Mouse (Mus musculus) neural tube, embryonic 11.5 days (tissue): ENCODE measurements around the gene Cd80. TPM values are rescaled to one million over a fixed set of nuclear protein-coding genes. Genes with fewer than 3 reads are reported as not detected.

Experiments used
- ATAC-seq: fragments of 200-750 bp; cut with Nextera tagmentation; 2 replicates; pipeline ENCODE4 v1.8.0; 2017; ENCODE audit warnings: moderate number of reproducible peaks, mild to moderate bottlenecking, moderate TSS enrichment, moderate library complexity; ENCODE audit not compliant: insufficient read depth, low FRiP score, low TSS enrichment
- DNase-seq: peaks from one replicate; pipeline ENCODE4 v3.0.0-alpha.2; 2015; ENCODE audit warnings: low spot score
- H3K27ac ChIP-seq: fragments of 300-500 bp; sonication (generic); 2 replicates; pipeline ENCODE4 v1.5.1; 2014; ENCODE audit warnings: low read depth, mild to moderate bottlenecking, low read length
- H3K27me3 ChIP-seq: fragments of 300-500 bp; sonication (generic); 2 replicates; pipeline ENCODE4 v1.6.1; 2014; ENCODE audit warnings: mild to moderate bottlenecking, low read length, mixed read lengths; ENCODE audit not compliant: control insufficient read depth, insufficient read depth
- H3K36me3 ChIP-seq: fragments of 300-500 bp; sonication (generic); 2 replicates; pipeline ENCODE4 v1.6.1; 2014; ENCODE audit warnings: mild to moderate bottlenecking, low read length, moderate library complexity, mixed read lengths; ENCODE audit not compliant: control insufficient read depth, insufficient read depth
- H3K4me1 ChIP-seq: fragments of 300-500 bp; sonication (generic); 2 replicates; pipeline ENCODE4 v1.6.1; 2014; ENCODE audit warnings: low read length, mixed read lengths; ENCODE audit not compliant: control insufficient read depth, insufficient read depth
- H3K4me2 ChIP-seq: fragments of 300-500 bp; sonication (generic); 2 replicates; pipeline ENCODE4 v1.6.1; 2014; ENCODE audit warnings: low read depth, mild to moderate bottlenecking, moderate library complexity
- H3K4me3 ChIP-seq: fragments of 300-500 bp; sonication (generic); 2 replicates; pipeline ENCODE4 v1.5.1; 2014; ENCODE audit warnings: low read depth, low read length
- H3K9ac ChIP-seq: fragments of 300-500 bp; sonication (generic); 2 replicates; pipeline ENCODE4 v1.6.1; 2014; ENCODE audit warnings: mild to moderate bottlenecking, low read length
- H3K9me3 ChIP-seq: fragments of 300-500 bp; sonication (generic); 2 replicates; pipeline ENCODE4 v1.6.1; 2016; ENCODE audit warnings: low read length; ENCODE audit not compliant: control insufficient read depth
- WGBS: fragments of 180-500 bp; shearing (Covaris S2); extraction: QIAGEN DNeasy Blood & Tissue Kit; methylation state at CpG from one replicate; pipeline ENCODE4 v1.1.7; 2014; 5-methylcytosine and 5-hydroxymethylcytosine counted together
- polyA plus RNA-seq: library from polyadenylated mRNA; unstranded; fragments of >200 nt; fragmentation: Nextera tagmentation; extraction: Ambion mirVana; gene quantifications from 2 replicates; pipeline ENCODE4 v1.2.1, GENCODE M21; 2014

The Cd80 gene
- polyA plus RNA-seq, 1 experiment from 2014 or later = 0.54 TPM

GRCm38 (mm10) chr16:38510846-38511245 lies 55.5 kb downstream of the Cd80 start:
- Histone ChIP-seq H3K27ac (no peak overlapping the region), H3K9me3 (no peaks in the 10 kb centered on the region), H3K4me3 (no peak overlapping the region), H3K36me3 (peaks cover 6% of the 10 kb centered on the region), H3K4me2 (no peak overlapping the region), H3K27me3 (no peaks in the 10 kb centered on the region), H3K4me1 (no peaks in the 10 kb centered on the region), H3K9ac (no peak overlapping the region)
- ATAC-seq (no peak), DNase-seq (no peak)
- WGBS = 95% methylated on average over 2 of the region's 2 CpGs

GRCm38 (mm10) chr16:38519140-38519539 lies 63.8 kb downstream of the Cd80 start:
- DNase-seq = no peak
- no peak overlapping the region for H3K4me3 ChIP-seq
- no peaks in the 10 kb centered on the region for H3K9me3 ChIP-seq
- 97% methylated on average over 2 of the region's 2 CpGs for WGBS
- H3K27ac ChIP-seq = no peak overlapping the region
- no peak overlapping the region for H3K4me2 ChIP-seq
- no peaks in the 10 kb centered on the region for H3K27me3 ChIP-seq
- peaks cover 10% of the 10 kb centered on the region; the same call in 1 of the 2 replicates for H3K4me1 ChIP-seq
- H3K36me3 ChIP-seq = peaks cover 2% of the 10 kb centered on the region; the same call in 1 of the 2 replicates
- ATAC-seq = no peak
- H3K9ac ChIP-seq = no peak overlapping the region

- DNase-seq = no peak
- Histone ChIP-seq H3K9ac (peak overlapping the region; percentile 47), H3K4me1 (peaks cover 10% of the 10 kb centered on the region; the same call in 1 of the 2 replicates), H3K9me3 (no peaks in the 10 kb centered on the region), H3K27ac (no peak overlapping the region), H3K27me3 (no peaks in the 10 kb centered on the region), H3K4me3 (peak overlapping the region; percentile 83), H3K36me3 (no peaks in the 10 kb centered on the region; the same call in 1 of the 2 replicates), H3K4me2 (peak overlapping the region; percentile 57)
- no peak for ATAC-seq
- 36% methylated on average over 8 of the region's 8 CpGs for WGBS
These were observed 66.0 kb downstream of the Cd80 start for GRCm38 (mm10) chr16:38521211-38521987.

DNA sequence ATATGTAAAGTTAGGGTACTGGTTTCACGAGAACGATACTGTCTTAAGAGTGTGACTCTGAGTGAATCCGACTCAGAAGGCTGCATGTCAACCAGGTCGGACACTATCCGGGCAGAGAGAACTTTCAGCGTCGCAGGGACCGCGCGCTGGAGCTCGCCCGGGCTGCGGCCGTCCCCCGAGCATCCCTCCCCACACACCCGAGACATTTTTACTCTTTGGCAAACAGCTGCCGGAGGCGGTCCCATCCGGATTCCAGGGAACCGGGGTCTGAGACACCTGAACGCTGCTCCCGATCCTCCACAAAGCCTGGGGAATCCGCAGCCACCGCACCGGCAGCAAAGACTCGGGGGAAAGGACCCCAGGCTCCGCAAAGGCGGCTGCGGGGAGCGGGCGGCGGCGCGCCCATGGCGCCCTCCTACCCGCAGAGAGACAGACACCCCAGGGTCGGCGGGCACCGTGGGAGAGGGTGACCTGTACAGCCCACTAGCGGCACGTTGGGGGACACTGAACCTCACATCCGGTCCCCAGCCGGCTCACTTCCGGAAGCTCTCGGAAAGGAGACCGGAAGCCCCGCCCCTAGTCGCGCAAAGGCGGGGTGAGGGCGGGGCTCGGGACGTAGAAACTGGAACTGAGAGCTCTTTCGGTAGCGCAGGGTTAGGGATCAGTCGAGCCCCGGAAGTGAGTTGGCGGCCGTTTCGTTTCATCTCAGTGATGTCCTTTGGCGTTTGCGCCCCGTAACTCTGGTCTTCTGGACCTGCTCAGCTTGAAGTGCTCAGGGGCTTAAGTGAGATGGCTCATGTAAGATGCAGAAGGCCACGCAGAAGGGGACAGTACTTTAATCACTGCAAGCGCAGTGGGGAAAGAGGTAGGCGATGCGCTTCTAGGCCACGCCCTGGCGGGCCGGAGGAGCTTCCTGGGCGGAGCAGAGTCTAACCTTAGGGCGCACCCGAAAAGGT lies 67.0 kb downstream of the Cd80 start, which contains the start of gene Timmdc1:
Gene Timmdc1, minus strand, starts transcription at position 535 of the 956 bp plus-strand sequence.
- Histone ChIP-seq H3K27me3 (no peaks in the 10 kb centered on the region), H3K4me2 (peak within 1 kb of the TSS; percentile 57), H3K36me3 (peaks cover under 1% of the 10 kb centered on the region; the same call in 1 of the 2 replicates), H3K4me3 (peak within 1 kb of the TSS; percentile 83), H3K9me3 (no peaks in the 10 kb centered on the region), H3K27ac (peak within 1 kb of the TSS; percentile 88), H3K9ac (peak within 1 kb of the TSS; percentile 89), H3K4me1 (peaks cover 10% of the 10 kb centered on the region; the same call in 1 of the 2 replicates)
- DNase-seq (peak; percentile 98), ATAC-seq (peak; percentile 96)
- under 1% methylated on average over 73 of the region's 73 CpGs for WGBS

DNA sequence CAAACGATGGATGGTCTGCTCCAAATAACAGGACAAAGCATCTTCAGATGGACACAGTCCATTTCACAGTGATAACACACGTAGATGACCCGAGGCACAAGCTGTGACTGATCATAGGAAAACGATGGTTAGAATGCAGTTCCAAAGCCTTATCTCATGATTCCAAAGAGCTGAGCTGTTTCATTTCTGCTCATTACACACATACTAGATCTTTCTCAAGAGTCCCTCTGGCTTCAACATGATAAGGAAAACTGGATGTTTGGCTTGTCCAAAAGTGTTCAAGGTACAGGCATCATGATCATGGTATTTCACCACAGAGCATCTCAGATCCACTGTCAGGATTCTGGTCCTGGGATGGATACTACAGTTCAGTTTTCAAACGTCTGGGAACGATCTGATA lies 70.9 kb downstream of the Cd80 start:
- Histone ChIP-seq H3K27ac (no peak overlapping the region), H3K9me3 (no peaks in the 10 kb centered on the region), H3K4me2 (no peak overlapping the region), H3K4me3 (no peak overlapping the region), H3K27me3 (no peaks in the 10 kb centered on the region), H3K9ac (no peak overlapping the region), H3K4me1 (peaks cover 10% of the 10 kb centered on the region; the same call in 1 of the 2 replicates), H3K36me3 (peaks cover 13% of the 10 kb centered on the region)
- DNase-seq = no peak
- 91% methylated on average over 6 of the region's 6 CpGs for WGBS
- no peak for ATAC-seq

DNA sequence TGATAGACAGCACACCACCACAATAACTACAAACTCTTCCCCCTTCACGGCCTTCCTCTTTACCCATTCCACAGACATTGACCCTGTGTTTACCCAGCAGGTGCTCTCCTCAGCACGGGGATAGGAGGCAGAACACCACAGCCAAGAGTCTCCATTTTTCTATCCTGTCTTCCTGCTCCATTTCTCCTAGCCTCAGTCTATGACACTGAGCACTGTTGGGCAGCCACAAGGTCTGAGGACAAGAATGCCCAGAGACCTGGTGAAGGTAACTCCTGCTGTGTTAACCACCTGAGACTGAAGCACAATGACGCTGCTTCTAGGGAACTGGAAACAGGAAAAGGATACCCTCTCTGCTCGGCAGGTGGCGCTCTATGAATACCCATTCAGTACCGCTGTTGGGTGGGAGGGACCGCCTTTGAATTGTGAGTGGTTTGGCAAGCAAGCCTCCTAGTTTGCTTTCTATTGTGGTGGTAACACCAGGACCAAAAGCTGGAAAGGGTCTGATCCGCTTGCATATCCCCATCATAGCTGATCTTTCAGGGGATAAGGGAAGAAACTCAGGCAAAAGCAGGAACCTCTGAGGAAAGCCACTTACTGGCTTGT lies 81.3 kb downstream of the Cd80 start:
- Histone ChIP-seq H3K27ac (no peak overlapping the region), H3K9ac (no peak overlapping the region), H3K4me1 (no peaks in the 10 kb centered on the region), H3K4me2 (no peak overlapping the region), H3K9me3 (no peaks in the 10 kb centered on the region), H3K27me3 (no peaks in the 10 kb centered on the region), H3K4me3 (no peak overlapping the region), H3K36me3 (peaks cover 15% of the 10 kb centered on the region)
- ATAC-seq (no peak), DNase-seq (peak; percentile 71)
- WGBS = 48% methylated on average over 8 of the region's 8 CpGs

GRCm38 (mm10) chr16:38538716-38539380 lies 83.5 kb downstream of the Cd80 start:
- no peak overlapping the region for H3K4me2 ChIP-seq
- no peak overlapping the region for H3K4me3 ChIP-seq
- no peaks in the 10 kb centered on the region for H3K27me3 ChIP-seq
- peaks cover 18% of the 10 kb centered on the region for H3K36me3 ChIP-seq
- WGBS = 86% methylated on average over 12 of the region's 13 CpGs
- no peaks in the 10 kb centered on the region for H3K9me3 ChIP-seq
- no peak for DNase-seq
- no peak overlapping the region for H3K9ac ChIP-seq
- no peaks in the 10 kb centered on the region for H3K4me1 ChIP-seq
- no peak overlapping the region for H3K27ac ChIP-seq
- no peak for ATAC-seq
